Mouse (Mus musculus) gastrocnemius, postnatal 36 days (tissue): ENCODE measurements at regions not wholly inside any gene's neighbourhood (a gene's known extent, or its start where the extent isn't known, plus 50 kb on each side); places are given as distances from the start of the nearest gene placed in this dataset.

Experiments used
- DNase-seq, 2 experiments: peaks; one replicate each; pipeline ENCODE4 v3.0.0; 2022
- intact Hi-C: fragments of 180-260 bp; cut with DNase I; formaldehyde crosslinking; loops from one replicate; pipeline ENCODE4 v1.15.1; 2025

DNA sequence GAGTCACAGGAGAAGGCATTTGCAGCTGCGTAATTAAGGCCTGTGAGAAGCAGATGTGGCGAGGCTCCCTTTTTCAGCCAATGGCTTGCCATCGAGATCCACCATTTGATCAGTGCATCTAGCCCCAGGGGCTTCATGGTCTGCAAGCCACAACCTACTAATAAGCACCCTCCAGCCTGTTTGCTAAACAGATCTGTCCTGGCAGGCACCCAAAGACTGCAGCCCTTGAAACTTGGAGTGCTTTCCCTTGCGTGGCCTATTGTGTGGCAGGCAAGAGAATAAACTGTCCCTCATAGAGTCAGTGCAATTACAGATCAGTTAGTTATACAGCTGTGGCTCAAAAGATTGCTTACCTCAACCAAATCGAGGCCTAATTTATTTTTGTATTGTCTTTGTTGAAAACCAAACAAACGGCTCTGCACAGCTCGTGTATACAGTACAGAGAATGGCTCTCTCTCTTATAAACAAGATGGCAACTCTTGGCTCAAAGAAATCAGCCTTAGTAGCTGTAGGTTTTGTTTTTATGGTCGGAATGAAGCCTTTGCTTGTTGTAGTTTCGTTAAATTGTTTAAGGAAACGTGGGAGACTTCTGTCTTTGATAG, 195.9 kb upstream of the Satb2 start:
- intact Hi-C loops: no loop called here
- DNase-seq: no peak

GRCm38 (mm10) chr1:57188796-57189319, 188.6 kb upstream of the 1700066M21Rik start:
- intact Hi-C loops: no loop called here
- no peak for DNase-seq

- intact Hi-C loops: loop anchor here (10.0 kb wide), 1 partner anchor 1236 kb away; no protein-coding TSS in a partner anchor
- DNase-seq: no peak
Measured at GRCm38 (mm10) chr1:57201274-57201673, 176.1 kb upstream of the 1700066M21Rik start.

DNA sequence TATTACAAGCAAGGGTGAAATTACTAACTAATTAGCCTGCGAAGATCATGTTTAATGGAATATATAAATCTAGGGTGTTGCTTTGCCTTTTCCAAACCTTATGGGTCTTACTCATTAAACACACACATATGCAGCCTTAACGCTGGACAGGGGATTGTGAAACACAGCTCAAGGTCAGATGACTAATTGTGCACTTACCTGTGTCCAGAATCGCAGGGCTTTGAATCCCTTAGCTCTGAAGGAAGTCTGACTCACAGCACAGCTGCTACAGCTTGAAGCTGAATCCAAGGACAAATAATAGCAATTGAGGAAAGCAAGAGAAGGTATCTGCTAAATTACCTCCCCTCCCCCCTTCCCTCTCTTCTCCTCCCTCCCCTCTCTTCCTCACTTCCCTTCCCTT, 173.1 kb upstream of the 1700066M21Rik start:
- intact Hi-C loops: loop anchor here (10.0 kb wide), 1 partner anchor 1240 kb away; no protein-coding TSS in a partner anchor
- DNase-seq: no peak

GRCm38 (mm10) chr1:57205198-57205987, 172.0 kb upstream of the 1700066M21Rik start:
- intact Hi-C loops: loop anchor here (5.0 to 10.0 kb wide), 2 partner anchors 1241 to 1318 kb away; no protein-coding TSS in a partner anchor
- DNase-seq: peak in 1 of 2 experiments; percentile 36

- no peak for DNase-seq
- intact Hi-C loops: loop anchor here (5.0 to 10.0 kb wide), 2 partner anchors 1242 to 1319 kb away; no protein-coding TSS in a partner anchor
Measured at GRCm38 (mm10) chr1:57206496-57206895, 170.9 kb upstream of the 1700066M21Rik start.

- DNase-seq: no peak
- intact Hi-C loops: loop anchor here (5.0 to 10.0 kb wide), 2 partner anchors 1242 to 1320 kb away; no protein-coding TSS in a partner anchor
Measured at GRCm38 (mm10) chr1:57206944-57207343, 170.5 kb upstream of the 1700066M21Rik start.

DNA sequence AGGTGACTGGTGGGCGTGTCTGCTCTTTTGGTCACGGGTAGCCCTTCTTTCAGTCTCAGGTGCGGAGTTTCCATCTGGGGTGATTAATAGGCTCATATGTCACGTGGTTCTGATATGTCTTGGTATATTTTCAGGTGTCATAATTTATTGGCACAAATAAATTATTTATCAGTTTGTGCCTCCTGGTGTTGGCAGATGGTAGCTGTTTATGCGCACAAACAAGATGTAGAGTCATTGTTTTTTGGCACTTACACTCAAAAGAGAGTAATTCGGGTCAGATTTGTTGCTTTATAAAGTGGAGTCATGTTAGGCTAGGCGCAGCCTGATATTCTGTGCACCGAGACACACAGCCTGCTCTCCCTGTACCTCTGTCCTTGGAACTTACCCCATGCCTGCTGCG, 169.0 kb upstream of the 1700066M21Rik start:
- intact Hi-C loops: loop anchor here (5.0 to 10.0 kb wide), 2 partner anchors 1244 to 1321 kb away; no protein-coding TSS in a partner anchor
- no peak for DNase-seq

DNA sequence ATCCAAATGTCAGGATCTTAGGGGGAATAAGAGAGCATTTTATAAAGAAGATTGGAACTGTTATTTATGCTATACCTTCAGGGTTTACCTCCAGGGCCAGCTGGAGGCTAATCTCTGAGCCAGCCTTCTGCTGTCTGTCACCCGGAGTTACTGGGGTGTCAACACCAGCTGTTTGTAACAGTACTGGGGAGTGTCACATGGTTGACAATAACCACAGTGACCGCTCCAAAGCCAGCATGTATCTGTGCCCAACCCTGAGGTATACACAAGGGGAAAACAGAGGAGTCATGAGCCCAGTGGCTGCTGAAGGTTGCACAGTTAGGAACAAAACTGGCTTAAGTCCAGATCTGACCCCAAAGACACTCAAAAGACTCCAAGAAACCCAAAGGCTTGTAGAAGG, 168.1 kb upstream of the 1700066M21Rik start:
- DNase-seq: no peak
- intact Hi-C loops: loop anchor here (5.0 to 10.0 kb wide), 2 partner anchors 1244 to 1322 kb away; no protein-coding TSS in a partner anchor

- no peak for DNase-seq
- intact Hi-C loops: no loop called here
Measured at GRCm38 (mm10) chr1:57211046-57211445, 166.4 kb upstream of the 1700066M21Rik start.

DNA sequence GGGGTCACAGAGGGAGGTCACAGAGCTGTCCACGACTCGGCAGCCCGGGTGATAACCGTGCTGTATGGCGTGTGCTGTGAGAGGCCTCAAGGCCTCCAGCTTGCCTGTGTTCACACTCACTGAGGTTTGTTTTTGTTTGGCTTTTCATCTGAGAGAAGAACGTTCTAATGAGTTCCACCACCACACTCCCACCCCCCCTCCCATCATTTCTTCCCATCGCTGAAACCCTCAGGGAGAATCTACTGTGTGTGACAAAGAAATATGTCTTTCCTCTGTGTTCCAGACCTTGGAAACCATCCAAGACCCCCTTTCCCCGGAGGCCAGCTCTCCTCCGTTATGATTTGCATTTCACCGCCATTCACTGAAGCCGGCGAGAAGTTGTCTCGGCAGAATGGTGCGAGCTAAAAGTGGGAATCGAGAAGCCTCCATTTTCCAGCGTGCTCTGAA, 164.0 kb upstream of the 1700066M21Rik start:
- no peak for DNase-seq
- intact Hi-C loops: no loop called here

GRCm38 (mm10) chr1:57214266-57214665, 163.2 kb upstream of the 1700066M21Rik start:
- DNase-seq: no peak
- intact Hi-C loops: no loop called here

GRCm38 (mm10) chr1:57217656-57218055, 159.8 kb upstream of the 1700066M21Rik start:
- intact Hi-C loops: no loop called here
- DNase-seq: no peak

GRCm38 (mm10) chr1:57218127-57218526, 159.3 kb upstream of the 1700066M21Rik start:
- intact Hi-C loops: no loop called here
- DNase-seq: no peak

- intact Hi-C loops: no loop called here
- no peak for DNase-seq
Measured at GRCm38 (mm10) chr1:57218616-57219015, 158.8 kb upstream of the 1700066M21Rik start.

GRCm38 (mm10) chr1:57224425-57225104, 152.9 kb upstream of the 1700066M21Rik start:
- DNase-seq: peak in 1 of 2 experiments; percentile 40
- intact Hi-C loops: no loop called here

GRCm38 (mm10) chr1:57243607-57244408, 133.6 kb upstream of the 1700066M21Rik start:
- DNase-seq: no peak
- intact Hi-C loops: no loop called here

DNA sequence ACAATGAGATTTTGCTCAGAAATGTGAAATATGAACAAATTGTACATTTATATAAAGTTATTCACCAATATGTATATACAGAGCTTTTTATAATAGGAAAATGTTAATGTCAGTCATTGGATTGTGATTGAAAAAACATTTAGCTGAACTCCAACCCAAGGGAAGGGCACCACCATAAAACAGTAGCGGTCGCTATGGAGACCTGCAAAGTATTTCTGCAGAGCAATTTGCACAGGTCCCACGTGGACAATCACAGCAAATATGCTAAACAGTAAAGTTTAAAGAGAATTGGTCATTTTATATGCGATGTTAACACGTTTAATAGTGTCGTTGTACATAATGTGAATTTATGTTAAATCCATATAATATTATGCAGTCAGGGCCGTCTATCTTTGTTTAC, 117.8 kb upstream of the 1700066M21Rik start:
- intact Hi-C loops: no loop called here
- no peak for DNase-seq

DNA sequence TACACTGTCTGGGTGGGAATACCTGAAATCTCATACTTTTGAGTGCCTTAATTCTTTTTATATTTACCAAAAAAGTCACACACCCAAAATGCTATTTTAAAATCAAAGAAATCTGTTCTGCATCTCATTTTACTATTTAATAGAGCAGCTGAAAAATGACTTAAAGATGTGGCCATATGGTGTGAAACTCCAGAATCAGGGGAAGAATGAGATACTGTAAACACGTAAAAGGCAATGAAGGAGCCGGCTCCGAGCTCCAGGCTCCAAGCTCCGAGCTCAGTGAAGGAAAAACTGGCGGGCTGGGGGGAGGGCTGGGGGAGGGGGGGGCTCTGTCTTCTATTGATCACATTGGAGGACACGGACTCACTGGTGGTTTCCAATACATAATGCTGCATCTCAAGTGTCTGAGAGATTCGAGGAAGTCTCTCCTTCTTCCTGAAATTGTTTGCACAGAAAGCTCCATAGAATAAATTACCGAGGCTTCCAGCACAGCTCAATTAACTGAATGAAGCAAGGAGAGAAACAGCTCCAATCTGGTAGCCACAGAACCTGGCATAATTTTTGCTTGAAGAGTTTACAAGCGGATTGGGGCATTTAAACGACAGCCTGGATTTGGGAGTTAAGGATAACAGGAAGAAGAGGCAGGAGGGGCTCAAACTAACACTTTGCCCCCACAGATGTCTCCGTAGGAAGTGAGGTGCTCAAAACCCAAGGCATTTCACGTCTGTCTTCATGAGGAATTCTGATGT, 112.2 kb upstream of the 1700066M21Rik start:
- no peak for DNase-seq
- intact Hi-C loops: no loop called here
